Mouse (Mus musculus): ENCODE measurements around the gene Ptprs. TPM values are rescaled to one million over a fixed set of nuclear protein-coding genes. Genes with fewer than 3 reads are reported as not detected.

Gene Ptprs
- polyA plus RNA-seq, 1 experiment, result 128 TPM

GRCm38 (mm10) chr17:56470001-56470436, 6.3 kb downstream of the Ptprs start:
- H3K4me3 ChIP-seq (replicated peaks; ENCODE audit: extremely low read depth, low read depth, low read length), result peak overlapping the region; percentile 49
- TF ChIP-seq CTCF (IDR thresholded peaks at IDR 0.05; ENCODE audit: insufficient read depth, low read length), result no peak
- TF ChIP-seq POLR2A (IDR thresholded peaks at IDR 0.05; ENCODE audit: borderline replicate concordance, extremely low read depth, low read depth, low read length), result no peak
- 12% methylated on average over 25 of the region's 26 CpGs for whole genome bisulfite sequencing
- no peak for DNase-seq
- H3K4me1 ChIP-seq (ENCODE audit: control insufficient read depth, insufficient read depth, low read length), result peaks cover 28% of the 10 kb centered on the region

DNA sequence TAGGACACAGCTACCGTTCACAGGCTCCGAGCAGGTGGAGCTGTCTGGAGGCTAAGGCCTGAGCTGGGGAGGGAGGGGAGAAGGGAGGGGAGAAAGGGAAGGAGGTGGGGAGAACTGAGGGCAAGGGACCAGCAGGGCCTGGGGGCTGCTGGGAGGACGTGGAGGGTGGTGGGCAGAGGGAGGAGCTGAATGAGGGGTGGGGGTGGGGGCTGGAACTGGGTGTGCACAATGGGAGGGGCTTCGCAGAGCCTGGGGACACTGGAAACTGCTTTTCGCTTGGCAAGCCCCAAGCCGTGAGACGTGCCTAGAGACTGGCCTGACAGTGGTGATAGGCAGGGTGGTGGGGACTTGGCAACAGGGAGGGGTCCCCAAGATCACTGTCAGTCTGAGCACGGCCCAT, 7.0 kb downstream of the Ptprs start:
- no peak overlapping the region for H3K4me3 ChIP-seq (replicated peaks; ENCODE audit: extremely low read depth, low read depth, low read length)
- WGBS, result 40% methylated on average over 8 of the region's 8 CpGs
- peaks cover 25% of the 10 kb centered on the region for H3K4me1 ChIP-seq (ENCODE audit: control insufficient read depth, insufficient read depth, low read length)

GRCm38 (mm10) chr17:56468870-56469269, 7.4 kb downstream of the Ptprs start:
- TF ChIP-seq POLR2A (IDR thresholded peaks at IDR 0.05; ENCODE audit: borderline replicate concordance, extremely low read depth, low read depth, low read length), result no peak
- no peak for TF ChIP-seq CTCF (IDR thresholded peaks at IDR 0.05; ENCODE audit: insufficient read depth, low read length)
- WGBS, result 35% methylated on average over 7 of the region's 7 CpGs
- no peak for DNase-seq
- Histone ChIP-seq H3K4me1 (ENCODE audit: control insufficient read depth, insufficient read depth, low read length) (peaks cover 21% of the 10 kb centered on the region), H3K4me3 (replicated peaks; ENCODE audit: extremely low read depth, low read depth, low read length) (no peak overlapping the region)

More for the DNA sequence above, 7.0 kb downstream of the Ptprs start:
- no peak for DNase-seq
- no peak for TF ChIP-seq POLR2A (IDR thresholded peaks at IDR 0.05; ENCODE audit: borderline replicate concordance, extremely low read depth, low read depth, low read length)
- no peak for TF ChIP-seq CTCF (IDR thresholded peaks at IDR 0.05; ENCODE audit: insufficient read depth, low read length)

DNA sequence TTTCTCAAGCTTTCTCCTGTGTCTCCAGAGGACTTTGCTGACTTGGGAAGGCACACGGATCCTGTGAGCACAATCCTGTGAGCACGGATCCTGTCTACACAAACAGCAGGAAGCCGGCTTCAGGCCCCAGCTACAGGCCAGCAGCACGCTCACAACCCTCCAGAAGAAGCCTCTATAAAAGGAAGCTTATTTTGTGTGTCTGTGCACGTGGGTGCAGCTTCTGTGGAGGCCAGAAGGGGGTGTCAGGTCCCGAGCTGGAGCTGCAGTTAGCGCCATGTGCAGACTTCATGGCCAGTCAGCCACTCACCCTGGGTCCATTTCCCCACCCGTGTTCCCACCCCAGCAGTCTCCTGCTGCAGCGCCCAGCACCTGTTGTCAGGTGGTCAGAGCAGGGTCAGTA, 7.9 kb downstream of the Ptprs start:
- DNase-seq, result no peak
- Histone ChIP-seq H3K4me3 (replicated peaks; ENCODE audit: extremely low read depth, low read depth, low read length) (no peak overlapping the region), H3K4me1 (ENCODE audit: control insufficient read depth, insufficient read depth, low read length) (peaks cover 16% of the 10 kb centered on the region)
- 93% methylated on average over 9 of the region's 9 CpGs for WGBS
- no peak for TF ChIP-seq POLR2A (IDR thresholded peaks at IDR 0.05; ENCODE audit: borderline replicate concordance, extremely low read depth, low read depth, low read length)

- TF ChIP-seq CTCF (IDR thresholded peaks at IDR 0.05; ENCODE audit: insufficient read depth, low read length) (no peak), POLR2A (IDR thresholded peaks at IDR 0.05; ENCODE audit: borderline replicate concordance, extremely low read depth, low read depth, low read length) (no peak)
- Histone ChIP-seq H3K4me1 (ENCODE audit: control insufficient read depth, insufficient read depth, low read length) (peaks cover 13% of the 10 kb centered on the region), H3K4me3 (replicated peaks; ENCODE audit: extremely low read depth, low read depth, low read length) (no peak overlapping the region)
- 29% methylated on average over 7 of the region's 7 CpGs for WGBS
- peak; percentile 36 for DNase-seq
Observed at GRCm38 (mm10) chr17:56467456-56467884, 8.8 kb downstream of the Ptprs start.

GRCm38 (mm10) chr17:56466747-56467146, 9.5 kb downstream of the Ptprs start:
- DNase-seq, result no peak
- WGBS, result 68% methylated on average over 6 of the region's 6 CpGs
- Histone ChIP-seq H3K4me3 (replicated peaks; ENCODE audit: extremely low read depth, low read depth, low read length) (no peak overlapping the region), H3K4me1 (ENCODE audit: control insufficient read depth, insufficient read depth, low read length) (peaks cover 13% of the 10 kb centered on the region)
- TF ChIP-seq POLR2A (IDR thresholded peaks at IDR 0.05; ENCODE audit: borderline replicate concordance, extremely low read depth, low read depth, low read length), result no peak
- TF ChIP-seq CTCF (IDR thresholded peaks at IDR 0.05; ENCODE audit: insufficient read depth, low read length), result no peak

DNA sequence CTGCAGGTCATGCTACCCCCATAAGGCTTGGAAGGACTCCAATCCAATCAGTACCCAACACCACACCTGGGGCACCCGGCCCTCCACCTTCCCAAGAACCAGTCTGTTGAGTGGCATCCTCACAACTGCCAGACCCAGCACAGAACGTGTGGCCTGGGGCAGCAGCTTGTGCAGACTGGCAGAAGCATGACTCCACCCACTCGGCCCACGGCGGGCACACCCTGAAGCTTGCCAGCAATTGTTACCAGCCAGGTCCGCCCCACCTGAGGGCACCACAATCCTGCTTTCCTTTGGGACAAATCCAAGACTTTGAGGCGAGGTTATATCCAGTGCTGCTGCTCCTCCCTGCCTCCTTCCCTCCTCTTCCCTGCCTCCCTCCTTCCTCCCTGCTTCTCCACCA, 11.5 kb downstream of the Ptprs start:
- WGBS, result 53% methylated on average over 7 of the region's 7 CpGs
- Histone ChIP-seq H3K4me3 (replicated peaks; ENCODE audit: extremely low read depth, low read depth, low read length) (no peak overlapping the region), H3K4me1 (ENCODE audit: control insufficient read depth, insufficient read depth, low read length) (peaks cover 6% of the 10 kb centered on the region)
- TF ChIP-seq POLR2A (IDR thresholded peaks at IDR 0.05; ENCODE audit: borderline replicate concordance, extremely low read depth, low read depth, low read length) (no peak), CTCF (IDR thresholded peaks at IDR 0.05; ENCODE audit: insufficient read depth, low read length) (no peak)
- no peak for DNase-seq

GRCm38 (mm10) chr17:56464345-56464744, 11.9 kb downstream of the Ptprs start:
- 83% methylated on average over 2 of the region's 2 CpGs for WGBS
- Histone ChIP-seq H3K4me3 (replicated peaks; ENCODE audit: extremely low read depth, low read depth, low read length) (no peak overlapping the region), H3K4me1 (ENCODE audit: control insufficient read depth, insufficient read depth, low read length) (peaks cover 5% of the 10 kb centered on the region)
- TF ChIP-seq POLR2A (IDR thresholded peaks at IDR 0.05; ENCODE audit: borderline replicate concordance, extremely low read depth, low read depth, low read length) (no peak), CTCF (IDR thresholded peaks at IDR 0.05; ENCODE audit: insufficient read depth, low read length) (no peak)
- DNase-seq, result no peak

DNA sequence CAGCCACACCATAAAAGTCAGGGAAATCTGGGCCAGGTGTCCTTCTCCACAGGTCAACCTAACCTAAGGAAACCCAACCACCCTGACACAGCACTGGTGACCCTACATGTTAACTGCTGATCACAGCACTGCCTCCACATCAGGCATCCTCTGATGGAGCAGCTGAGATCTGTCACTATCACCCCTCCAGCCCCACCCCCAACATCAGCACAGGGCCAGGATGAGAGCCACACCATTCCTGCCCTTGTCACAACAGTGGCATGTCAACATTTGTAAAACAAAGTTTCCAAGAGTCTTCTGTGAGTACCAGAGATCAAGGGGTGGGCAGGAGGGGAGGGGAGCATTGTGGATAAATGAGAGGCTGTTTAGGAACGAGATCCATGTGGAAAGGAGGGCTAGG, 12.8 kb downstream of the Ptprs start:
- 52% methylated on average over 1 of the region's 1 CpGs for WGBS
- H3K4me1 ChIP-seq (ENCODE audit: control insufficient read depth, insufficient read depth, low read length), result peaks cover 5% of the 10 kb centered on the region
- no peak overlapping the region for H3K4me3 ChIP-seq (replicated peaks; ENCODE audit: extremely low read depth, low read depth, low read length)
- peak; percentile 28 for DNase-seq
- TF ChIP-seq POLR2A (IDR thresholded peaks at IDR 0.05; ENCODE audit: borderline replicate concordance, extremely low read depth, low read depth, low read length), result no peak
- no peak for TF ChIP-seq CTCF (IDR thresholded peaks at IDR 0.05; ENCODE audit: insufficient read depth, low read length)

DNA sequence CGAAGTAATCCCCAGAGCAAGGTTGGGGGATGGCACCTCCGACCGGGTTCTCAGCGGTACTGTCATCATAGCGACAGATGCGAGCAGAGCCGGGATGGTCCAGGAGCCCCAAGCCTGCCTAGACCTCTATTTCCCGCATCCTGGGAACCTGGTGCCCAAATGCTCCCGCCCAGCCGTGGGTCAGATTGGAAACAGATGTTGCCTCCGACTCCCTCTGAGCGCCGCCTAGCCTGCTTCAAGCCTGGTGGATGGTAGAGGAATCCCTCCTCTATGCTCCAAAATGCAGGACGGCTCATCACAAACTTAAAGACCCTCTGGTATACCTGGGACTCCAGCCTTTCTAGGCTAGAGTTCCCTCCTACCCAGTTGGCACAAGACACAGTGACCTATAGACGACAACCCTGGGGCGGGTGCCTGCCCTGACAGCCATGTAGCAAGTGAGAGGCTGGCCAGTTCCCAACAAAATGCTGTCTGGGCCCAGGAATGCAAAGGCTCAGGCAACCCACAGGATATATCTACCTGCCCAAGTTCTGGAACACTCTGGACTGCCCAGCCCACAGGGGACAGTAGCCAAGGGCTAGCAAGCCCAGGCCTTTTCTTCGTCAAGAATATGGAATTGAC, 13.3 kb downstream of the Ptprs start:
- Histone ChIP-seq H3K4me1 (ENCODE audit: control insufficient read depth, insufficient read depth, low read length) (peaks cover 5% of the 10 kb centered on the region), H3K4me3 (replicated peaks; ENCODE audit: extremely low read depth, low read depth, low read length) (peak overlapping the region; percentile 32)
- 11% methylated on average over 17 of the region's 17 CpGs for WGBS
- DNase-seq, result peak; percentile 27
- TF ChIP-seq POLR2A (IDR thresholded peaks at IDR 0.05; ENCODE audit: borderline replicate concordance, extremely low read depth, low read depth, low read length) (peak; percentile 25; the same call in 1 of the 2 replicates), CTCF (IDR thresholded peaks at IDR 0.05; ENCODE audit: insufficient read depth, low read length) (no peak)

All from lung, adult 2 months (tissue).